Mouse (Mus musculus): ENCODE measurements at regions not wholly inside any gene's neighbourhood (a gene's known extent, or its start where the extent isn't known, plus 50 kb on each side); places are given as distances from the start of the nearest gene placed in this dataset.

GRCm38 (mm10) chr7:67825636-67826280 is 66.2 kb upstream of the Synm start:
- ATAC-seq (replicated peaks in 1 of 2; ENCODE audit: insufficient read depth in 1 of 2, low FRiP score in 2 of 2, low TSS enrichment in 1 of 2, low read depth in 1 of 2, poor library complexity in 2 of 2, severe bottlenecking in 2 of 2), result no peak

- ATAC-seq (replicated peaks in 1 of 2; ENCODE audit: insufficient read depth in 1 of 2, low FRiP score in 2 of 2, low TSS enrichment in 1 of 2, low read depth in 1 of 2, poor library complexity in 2 of 2, severe bottlenecking in 2 of 2), result no peak
These were observed 64.6 kb upstream of the Synm start for GRCm38 (mm10) chr7:67823943-67824645.

GRCm38 (mm10) chr7:67819551-67819950 is 60.0 kb upstream of the Synm start:
- ATAC-seq (replicated peaks in 1 of 2; ENCODE audit: insufficient read depth in 1 of 2, low FRiP score in 2 of 2, low TSS enrichment in 1 of 2, low read depth in 1 of 2, poor library complexity in 2 of 2, severe bottlenecking in 2 of 2), result no peak

- no peak for ATAC-seq (replicated peaks in 1 of 2; ENCODE audit: insufficient read depth in 1 of 2, low FRiP score in 2 of 2, low TSS enrichment in 1 of 2, low read depth in 1 of 2, poor library complexity in 2 of 2, severe bottlenecking in 2 of 2)
These were observed 58.0 kb upstream of the Synm start for GRCm38 (mm10) chr7:67817556-67817955.

GRCm38 (mm10) chr7:67814861-67815260 is 55.3 kb upstream of the Synm start:
- no peak for ATAC-seq (replicated peaks in 1 of 2; ENCODE audit: insufficient read depth in 1 of 2, low FRiP score in 2 of 2, low TSS enrichment in 1 of 2, low read depth in 1 of 2, poor library complexity in 2 of 2, severe bottlenecking in 2 of 2)

Measured in hematopoietic stem cell, adult 5-6 weeks (primary cell).